Mouse (Mus musculus) liver, embryonic 12.5 days (tissue): Measurements from ENCODE around the gene Jun. TPM values are rescaled to one million over a fixed set of nuclear protein-coding genes. Genes with fewer than 3 reads are reported as not detected.

ENCODE experiments used
- ATAC-seq: fragments of 200-750 bp; cut with Nextera tagmentation; 2 replicates; pipeline ENCODE4 v1.8.0; 2017; ENCODE audit warnings: moderate number of reproducible peaks, mild to moderate bottlenecking, moderate library complexity
- H3K27ac ChIP-seq: fragments of 300-500 bp; sonication (generic); 2 replicates; pipeline ENCODE4 v1.5.1; 2016; ENCODE audit warnings: mild to moderate bottlenecking
- H3K27me3 ChIP-seq: fragments of 300-500 bp; sonication (generic); replicated peaks from 2 replicates; pipeline ENCODE4 v1.6.1; 2016; ENCODE audit warnings: mild to moderate bottlenecking, moderate library complexity
- H3K36me3 ChIP-seq: fragments of 300-500 bp; sonication (generic); 2 replicates; pipeline ENCODE4 v1.6.1; 2016; ENCODE audit warnings: mild to moderate bottlenecking, moderate library complexity
- H3K4me1 ChIP-seq: fragments of 300-500 bp; sonication (generic); 2 replicates; pipeline ENCODE4 v1.6.1; 2016
- H3K4me2 ChIP-seq: fragments of 300-500 bp; sonication (generic); 2 replicates; pipeline ENCODE4 v1.6.1; 2016; ENCODE audit warnings: mild to moderate bottlenecking, moderate library complexity
- H3K4me3 ChIP-seq: fragments of 300-500 bp; sonication (generic); 2 replicates; pipeline ENCODE4 v1.5.1; 2016; ENCODE audit warnings: mild to moderate bottlenecking, moderate library complexity
- H3K9ac ChIP-seq: fragments of 300-500 bp; sonication (generic); 2 replicates; pipeline ENCODE4 v1.6.1; 2016; ENCODE audit warnings: mild to moderate bottlenecking, moderate library complexity
- H3K9me3 ChIP-seq: fragments of 300-500 bp; sonication (generic); replicated peaks from 2 replicates; pipeline ENCODE4 v1.6.1; 2016; ENCODE audit warnings: mild to moderate bottlenecking, moderate library complexity
- WGBS: fragments of 180-500 bp; shearing (Covaris S2); methylation state at CpG from one replicate; pipeline ENCODE4 v1.1.7; 2016; ENCODE audit not compliant: insufficient replicate concordance; 5-methylcytosine and 5-hydroxymethylcytosine counted together
- polyA plus RNA-seq: library from polyadenylated mRNA; unstranded; fragments of >200 nt; fragmentation: Nextera tagmentation; extraction: Ambion mirVana; gene quantifications from 2 replicates; pipeline ENCODE4 v1.2.1, GENCODE M21; 2016

Gene Jun
- polyA plus RNA-seq, 1 experiment from 2014 or later, result 12.2 TPM

DNA sequence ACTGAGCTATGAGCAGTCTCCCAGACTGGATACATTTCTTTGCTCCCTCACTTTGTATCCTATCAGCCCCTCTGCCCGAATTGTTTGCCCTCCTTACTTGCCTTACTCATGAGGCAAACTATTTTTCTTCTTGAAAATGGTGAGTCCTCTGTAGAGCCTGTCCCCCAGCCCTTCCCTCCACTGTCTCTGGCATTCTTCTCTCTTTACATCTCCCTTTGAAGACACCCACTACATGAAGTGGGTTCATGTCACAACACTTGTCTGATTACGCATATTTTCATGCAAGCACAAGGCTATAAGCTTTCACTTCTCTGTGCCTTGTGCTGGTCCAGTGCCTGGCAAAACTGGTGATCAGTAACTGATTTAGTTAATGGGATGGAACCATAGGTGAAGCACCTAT lies 31.8 kb downstream of the Jun start:
- no peak for ATAC-seq

GRCm38 (mm10) chr4:95018221-95018620 lies 33.8 kb downstream of the Jun start:
- no peak overlapping the region for H3K27ac ChIP-seq
- H3K4me2 ChIP-seq, result no peak overlapping the region
- no peak overlapping the region for H3K9ac ChIP-seq
- WGBS, result 45% methylated on average over 7 of the region's 7 CpGs
- no peaks in the 10 kb centered on the region for H3K9me3 ChIP-seq
- ATAC-seq, result no peak
- H3K27me3 ChIP-seq, result no peaks in the 10 kb centered on the region
- H3K4me3 ChIP-seq, result no peak overlapping the region
- no peaks in the 10 kb centered on the region for H3K4me1 ChIP-seq
- H3K36me3 ChIP-seq, result no peaks in the 10 kb centered on the region

More for the DNA sequence above, 31.8 kb downstream of the Jun start:
- H3K4me3 ChIP-seq, result no peak overlapping the region
- no peaks in the 10 kb centered on the region for H3K36me3 ChIP-seq
- H3K27me3 ChIP-seq, result no peaks in the 10 kb centered on the region
- H3K4me2 ChIP-seq, result no peak overlapping the region
- whole genome bisulfite sequencing, result 59% methylated on average over 2 of the region's 2 CpGs
- H3K4me1 ChIP-seq, result no peaks in the 10 kb centered on the region
- H3K27ac ChIP-seq, result no peak overlapping the region
- H3K9me3 ChIP-seq, result no peaks in the 10 kb centered on the region
- no peak overlapping the region for H3K9ac ChIP-seq

- no peak for ATAC-seq
Measured at GRCm38 (mm10) chr4:95012706-95013105, 39.3 kb downstream of the Jun start.

DNA sequence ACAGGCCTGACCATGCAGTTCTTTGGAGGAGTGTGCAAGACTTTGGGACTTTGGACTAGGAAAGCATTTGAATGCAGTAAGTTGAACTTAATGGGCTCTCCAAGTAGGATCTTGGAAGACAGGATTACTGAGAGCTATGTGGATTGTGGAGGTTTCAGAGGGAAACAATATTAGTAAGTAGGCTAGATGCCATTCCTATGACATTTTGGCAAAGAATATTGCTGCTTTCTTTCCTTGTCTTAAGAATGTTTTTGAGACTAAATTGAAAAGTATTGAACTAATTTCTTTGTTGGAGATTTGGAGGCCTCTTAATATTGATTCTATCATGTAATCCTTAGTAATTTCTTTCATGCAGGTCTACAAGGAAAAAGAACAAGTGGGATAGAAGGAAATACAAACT lies 39.8 kb downstream of the Jun start:
- no peaks in the 10 kb centered on the region for H3K4me1 ChIP-seq
- no peak overlapping the region for H3K4me2 ChIP-seq
- no peak overlapping the region for H3K27ac ChIP-seq
- H3K36me3 ChIP-seq, result no peaks in the 10 kb centered on the region
- no peak overlapping the region for H3K4me3 ChIP-seq
- H3K9ac ChIP-seq, result no peak overlapping the region
- ATAC-seq, result no peak
- H3K27me3 ChIP-seq, result no peaks in the 10 kb centered on the region
- no peaks in the 10 kb centered on the region for H3K9me3 ChIP-seq

More at GRCm38 (mm10) chr4:95012706-95013105, 39.3 kb downstream of the Jun start:
- Histone ChIP-seq H3K9me3 (no peaks in the 10 kb centered on the region), H3K27me3 (no peaks in the 10 kb centered on the region), H3K9ac (no peak overlapping the region), H3K36me3 (no peaks in the 10 kb centered on the region), H3K4me3 (no peak overlapping the region), H3K27ac (no peak overlapping the region), H3K4me2 (no peak overlapping the region), H3K4me1 (no peaks in the 10 kb centered on the region)
- 63% methylated on average over 1 of the region's 1 CpGs for WGBS

GRCm38 (mm10) chr4:95008175-95009057 lies 43.6 kb downstream of the Jun start:
- no peak for ATAC-seq
- H3K27me3 ChIP-seq, result no peaks in the 10 kb centered on the region
- WGBS, result 37% methylated on average over 13 of the region's 13 CpGs
- no peaks in the 10 kb centered on the region for H3K9me3 ChIP-seq
- H3K36me3 ChIP-seq, result no peaks in the 10 kb centered on the region
- no peak overlapping the region for H3K9ac ChIP-seq
- no peak overlapping the region for H3K4me3 ChIP-seq
- no peak overlapping the region for H3K4me2 ChIP-seq
- no peaks in the 10 kb centered on the region for H3K4me1 ChIP-seq
- H3K27ac ChIP-seq, result no peak overlapping the region

GRCm38 (mm10) chr4:95007759-95008158 lies 44.3 kb downstream of the Jun start:
- ATAC-seq, result no peak
- Histone ChIP-seq H3K27me3 (no peaks in the 10 kb centered on the region), H3K9me3 (no peaks in the 10 kb centered on the region), H3K36me3 (no peaks in the 10 kb centered on the region), H3K27ac (no peak overlapping the region), H3K9ac (no peak overlapping the region), H3K4me1 (no peaks in the 10 kb centered on the region), H3K4me3 (no peak overlapping the region), H3K4me2 (no peak overlapping the region)
- 57% methylated on average over 8 of the region's 8 CpGs for WGBS

- Histone ChIP-seq H3K9ac (no peak overlapping the region), H3K27me3 (no peaks in the 10 kb centered on the region), H3K4me1 (no peaks in the 10 kb centered on the region), H3K27ac (no peak overlapping the region), H3K9me3 (no peaks in the 10 kb centered on the region), H3K4me3 (no peak overlapping the region), H3K36me3 (no peaks in the 10 kb centered on the region), H3K4me2 (no peak overlapping the region)
- no peak for ATAC-seq
- WGBS, result 66% methylated on average over 6 of the region's 6 CpGs
Measured at GRCm38 (mm10) chr4:95005251-95005830, 46.7 kb downstream of the Jun start.

DNA sequence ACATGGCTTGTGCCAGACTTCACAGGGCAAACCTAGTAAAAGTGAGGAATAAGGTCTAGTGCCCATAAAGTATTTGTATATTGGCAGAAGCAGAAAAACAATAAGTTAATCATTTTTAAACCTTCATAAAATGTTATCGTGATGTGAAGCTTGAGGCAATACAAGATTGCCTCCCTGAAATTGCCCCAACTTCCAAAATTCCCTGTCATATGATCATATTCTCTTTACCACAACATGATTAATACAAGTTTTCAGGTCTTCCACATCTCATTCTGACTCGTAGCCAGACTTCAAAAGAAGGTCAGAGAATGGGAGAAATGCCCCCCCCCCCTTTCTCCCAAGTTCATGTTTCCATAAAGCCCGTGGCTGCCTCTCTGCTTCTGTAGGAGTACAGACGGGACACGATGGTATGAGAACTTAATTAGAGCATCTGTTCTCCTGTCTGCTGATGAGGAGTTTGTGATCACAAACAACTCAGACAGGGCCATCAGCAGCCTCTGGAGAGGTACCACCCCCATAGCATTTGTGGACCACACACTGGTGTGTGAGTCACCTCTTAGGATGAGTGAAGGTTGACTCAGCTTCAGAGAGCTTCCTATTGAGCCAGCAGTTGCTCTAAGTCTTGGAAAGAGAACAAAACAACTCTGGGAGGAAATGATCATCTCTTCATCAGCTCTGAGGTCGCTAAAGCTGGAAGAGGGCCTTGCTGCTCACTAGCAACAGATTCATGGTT lies 50.8 kb downstream of the Jun start:
- Histone ChIP-seq H3K9ac (no peak overlapping the region), H3K9me3 (no peaks in the 10 kb centered on the region), H3K4me2 (no peak overlapping the region), H3K36me3 (no peaks in the 10 kb centered on the region), H3K27me3 (no peaks in the 10 kb centered on the region), H3K4me3 (no peak overlapping the region), H3K27ac (no peak overlapping the region), H3K4me1 (no peaks in the 10 kb centered on the region)
- no peak for ATAC-seq
- 42% methylated on average over 6 of the region's 6 CpGs for WGBS

GRCm38 (mm10) chr4:95000147-95000546 lies 51.9 kb downstream of the Jun start:
- no peaks in the 10 kb centered on the region for H3K27me3 ChIP-seq
- no peaks in the 10 kb centered on the region for H3K36me3 ChIP-seq
- H3K9me3 ChIP-seq, result no peaks in the 10 kb centered on the region
- ATAC-seq, result no peak
- no peaks in the 10 kb centered on the region for H3K4me1 ChIP-seq
- no peak overlapping the region for H3K27ac ChIP-seq
- H3K4me2 ChIP-seq, result no peak overlapping the region
- no peak overlapping the region for H3K4me3 ChIP-seq
- 68% methylated on average over 1 of the region's 1 CpGs for WGBS
- H3K9ac ChIP-seq, result no peak overlapping the region

DNA sequence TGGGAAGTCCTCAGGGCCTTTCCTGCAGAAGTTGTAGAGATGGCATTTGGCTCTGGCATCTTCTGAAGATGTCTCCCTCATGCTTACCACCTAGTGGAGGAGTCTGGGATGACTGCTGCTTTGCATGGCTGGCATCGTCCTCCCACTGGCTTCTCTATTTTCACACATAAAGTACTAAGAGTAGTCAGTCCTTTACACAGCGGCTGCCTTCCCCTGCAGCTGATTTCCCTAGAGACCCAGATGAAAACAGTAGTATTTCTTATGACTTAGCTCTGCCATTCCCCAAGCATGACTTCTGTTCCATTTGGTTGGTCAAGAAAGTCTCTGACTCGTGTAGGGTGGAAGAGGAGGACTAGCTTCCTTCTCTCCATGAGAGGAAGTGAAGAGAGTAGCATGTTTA lies 52.8 kb downstream of the Jun start:
- H3K4me3 ChIP-seq, result no peak overlapping the region

More for the DNA sequence above, 52.8 kb downstream of the Jun start:
- Histone ChIP-seq H3K27ac (no peak overlapping the region), H3K4me2 (no peak overlapping the region), H3K4me1 (no peaks in the 10 kb centered on the region), H3K9ac (no peak overlapping the region), H3K9me3 (no peaks in the 10 kb centered on the region), H3K36me3 (no peaks in the 10 kb centered on the region), H3K27me3 (no peaks in the 10 kb centered on the region)
- ATAC-seq, result no peak
- WGBS, result 52% methylated on average over 3 of the region's 3 CpGs
